Mouse (Mus musculus): ENCODE measurements around the gene Casp7. TPM values are rescaled to one million over a fixed set of nuclear protein-coding genes. Genes with fewer than 3 reads are reported as not detected.

Gene Casp7
- total RNA-seq, 2 experiments from 2014 or later: 2.3 to 2.6 TPM

GRCm38 (mm10) chr19:56368912-56369311 lies 28.0 kb upstream of the Casp7 start:
- TF ChIP-seq CTCF (conservative IDR thresholded peaks at IDR 0.05): no peak
- H3K27ac ChIP-seq: no peak overlapping the region
- DNase-seq (ENCODE audit: low spot score in 2 of 2): no peak

DNA sequence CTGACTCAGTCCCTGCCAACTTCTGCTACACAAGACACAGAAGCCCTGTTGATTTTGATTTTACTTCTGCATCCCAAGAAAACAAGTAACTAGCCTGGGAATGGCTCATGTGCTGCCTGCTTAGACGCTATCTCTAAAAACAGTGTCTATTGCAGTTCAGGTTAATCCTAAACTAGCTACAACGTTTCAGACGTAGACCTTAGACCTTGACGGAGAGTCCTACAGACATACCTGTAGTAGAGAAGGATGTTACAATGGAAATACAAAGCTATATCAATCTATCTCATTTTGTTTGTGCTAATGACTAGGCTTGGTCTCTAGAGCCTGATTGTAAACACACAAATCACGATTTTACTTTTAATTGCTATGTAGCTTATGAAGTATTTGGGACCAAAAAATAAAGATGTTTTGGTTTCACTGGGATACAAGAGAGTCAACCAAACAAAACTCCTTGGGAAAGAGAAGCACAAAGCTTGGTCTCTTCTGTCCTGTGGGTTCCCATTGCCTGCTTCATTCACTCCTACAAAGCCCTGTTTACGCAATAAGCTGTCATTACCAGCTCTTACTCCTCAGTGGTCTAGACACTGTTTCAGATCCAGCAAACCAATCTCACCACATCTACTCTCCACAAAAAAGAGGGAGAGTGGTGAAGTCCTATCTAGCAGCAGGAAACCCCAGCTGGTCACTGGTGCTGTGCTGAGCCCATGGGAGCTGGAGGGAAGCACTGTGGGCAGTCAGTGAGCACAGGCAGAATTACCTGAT lies 26.4 kb upstream of the Casp7 start:
- H3K4me3 ChIP-seq: no peak overlapping the region
- H3K27ac ChIP-seq: no peak overlapping the region
- no peak for DNase-seq (ENCODE audit: low spot score in 2 of 2)
- no peak for TF ChIP-seq CTCF (conservative IDR thresholded peaks at IDR 0.05)

More at GRCm38 (mm10) chr19:56368912-56369311, 28.0 kb upstream of the Casp7 start:
- H3K4me3 ChIP-seq: no peak overlapping the region

- Histone ChIP-seq H3K4me3 (no peak overlapping the region), H3K27ac (no peak overlapping the region)
- no peak for TF ChIP-seq CTCF (conservative IDR thresholded peaks at IDR 0.05)
- no peak for DNase-seq (ENCODE audit: low spot score in 2 of 2)
These were observed 24.7 kb upstream of the Casp7 start for GRCm38 (mm10) chr19:56372226-56372625.

- TF ChIP-seq CTCF (conservative IDR thresholded peaks at IDR 0.05): no peak
- H3K4me3 ChIP-seq: no peak overlapping the region
- no peak for DNase-seq (ENCODE audit: low spot score in 2 of 2)
- H3K27ac ChIP-seq: no peak overlapping the region
These were observed 23.7 kb upstream of the Casp7 start for GRCm38 (mm10) chr19:56373246-56373645.

DNA sequence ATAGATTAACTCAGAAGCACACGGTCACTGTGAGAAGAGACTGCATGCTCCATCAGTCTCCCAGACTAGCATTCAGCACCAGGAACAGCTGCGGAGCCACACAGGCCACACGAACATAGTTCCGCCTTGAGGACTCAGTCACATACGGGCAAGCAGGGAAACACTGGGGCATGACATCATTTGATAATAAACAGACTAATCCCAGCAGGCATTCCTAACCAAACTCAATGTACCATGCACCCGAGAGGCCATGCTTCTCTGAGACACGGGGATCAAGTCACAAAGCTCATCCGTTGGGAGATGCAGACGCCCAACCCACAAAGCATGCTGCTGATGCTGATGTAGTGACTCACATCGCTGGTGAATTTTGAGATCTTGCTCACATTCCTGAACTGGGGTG lies 22.9 kb upstream of the Casp7 start:
- no peak overlapping the region for H3K4me3 ChIP-seq
- no peak for DNase-seq (ENCODE audit: low spot score in 2 of 2)
- no peak overlapping the region for H3K27ac ChIP-seq
- TF ChIP-seq CTCF (conservative IDR thresholded peaks at IDR 0.05): no peak

DNA sequence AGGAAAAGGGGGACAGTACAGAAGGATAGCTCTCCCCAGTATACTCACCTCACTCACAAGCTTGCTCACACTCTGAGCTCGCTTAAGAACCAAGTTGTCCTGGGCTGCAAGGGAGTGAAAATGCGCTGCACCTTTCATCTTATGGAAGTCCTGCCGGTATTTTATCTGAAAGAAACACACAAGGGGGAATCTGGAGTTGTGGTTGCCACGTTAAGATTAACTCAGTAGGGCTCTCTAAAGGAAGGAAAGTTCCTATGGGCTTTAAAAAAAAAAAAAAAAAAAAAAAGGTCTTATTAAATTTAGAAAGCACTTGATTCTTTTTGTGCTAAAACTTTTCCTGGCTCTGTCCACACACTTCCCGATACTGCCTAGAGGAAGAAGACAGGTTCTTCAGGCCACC lies 18.9 kb upstream of the Casp7 start:
- no peak overlapping the region for H3K4me3 ChIP-seq
- TF ChIP-seq CTCF (conservative IDR thresholded peaks at IDR 0.05): no peak
- no peak overlapping the region for H3K27ac ChIP-seq
- no peak for DNase-seq (ENCODE audit: low spot score in 2 of 2)

DNA sequence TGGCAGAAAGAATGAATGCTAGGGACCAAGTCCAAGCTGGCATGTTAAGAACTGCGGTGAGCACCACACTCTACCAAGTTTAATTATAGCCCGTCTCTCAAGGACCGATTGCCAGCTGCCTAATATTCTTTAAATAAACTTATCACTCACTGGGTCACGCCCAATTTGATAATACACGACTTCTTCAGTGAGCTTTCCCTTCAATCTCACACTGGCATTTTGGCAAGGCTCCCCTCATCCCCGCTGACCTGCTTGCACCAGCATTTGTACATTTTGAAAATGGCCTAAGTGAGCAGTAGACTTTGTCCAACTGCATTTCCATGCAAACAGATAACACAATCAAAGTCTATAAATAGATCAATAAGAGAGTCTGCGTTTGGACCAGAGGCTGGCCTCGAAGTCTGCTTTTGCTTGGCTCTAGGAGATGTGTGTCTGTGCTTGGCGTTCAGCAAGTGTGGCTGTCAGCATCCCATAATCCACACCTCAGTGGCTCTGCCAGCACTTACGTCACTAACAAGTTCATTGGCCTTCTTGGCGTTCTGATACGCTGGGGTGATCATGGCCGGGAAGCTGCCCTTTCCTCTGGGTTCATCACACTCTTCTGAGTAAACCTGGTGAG lies 18.3 kb upstream of the Casp7 start:
- H3K27ac ChIP-seq: no peak overlapping the region
- no peak overlapping the region for H3K4me3 ChIP-seq
- no peak for DNase-seq (ENCODE audit: low spot score in 2 of 2)
- TF ChIP-seq CTCF (conservative IDR thresholded peaks at IDR 0.05): no peak

GRCm38 (mm10) chr19:56380341-56380740 lies 16.6 kb upstream of the Casp7 start:
- no peak overlapping the region for H3K4me3 ChIP-seq
- TF ChIP-seq CTCF (conservative IDR thresholded peaks at IDR 0.05): no peak
- DNase-seq (ENCODE audit: low spot score in 2 of 2): no peak
- H3K27ac ChIP-seq: no peak overlapping the region

- no peak overlapping the region for H3K27ac ChIP-seq
- H3K4me3 ChIP-seq: no peak overlapping the region
- DNase-seq (ENCODE audit: low spot score in 2 of 2): no peak
- no peak for TF ChIP-seq CTCF (conservative IDR thresholded peaks at IDR 0.05)
These were observed 15.5 kb upstream of the Casp7 start for GRCm38 (mm10) chr19:56381407-56381806.

- H3K27ac ChIP-seq: no peak overlapping the region
- H3K4me3 ChIP-seq: no peak overlapping the region
- no peak for TF ChIP-seq CTCF (conservative IDR thresholded peaks at IDR 0.05)
- no peak for DNase-seq (ENCODE audit: low spot score in 2 of 2)
These were observed 11.4 kb upstream of the Casp7 start for GRCm38 (mm10) chr19:56385546-56385945.

DNA sequence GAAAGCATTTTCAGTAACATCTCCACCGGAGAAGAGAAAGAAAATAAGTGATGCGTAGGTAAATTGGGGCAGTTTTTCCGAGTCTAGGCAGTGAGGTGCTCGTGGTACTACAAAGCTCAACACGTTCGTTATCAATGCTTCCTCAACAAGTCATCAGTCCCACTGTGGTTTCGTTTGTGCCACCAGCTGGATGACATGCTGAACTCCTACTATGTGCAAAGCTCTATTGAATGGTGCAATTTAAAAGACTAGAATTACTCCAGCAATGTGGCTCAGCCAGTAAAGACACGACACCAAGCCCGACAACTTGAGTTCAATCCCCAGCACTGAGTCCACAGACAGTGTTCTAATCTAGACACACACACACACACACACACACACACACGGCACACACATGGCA lies 10.8 kb upstream of the Casp7 start:
- no peak for DNase-seq (ENCODE audit: low spot score in 2 of 2)

DNA sequence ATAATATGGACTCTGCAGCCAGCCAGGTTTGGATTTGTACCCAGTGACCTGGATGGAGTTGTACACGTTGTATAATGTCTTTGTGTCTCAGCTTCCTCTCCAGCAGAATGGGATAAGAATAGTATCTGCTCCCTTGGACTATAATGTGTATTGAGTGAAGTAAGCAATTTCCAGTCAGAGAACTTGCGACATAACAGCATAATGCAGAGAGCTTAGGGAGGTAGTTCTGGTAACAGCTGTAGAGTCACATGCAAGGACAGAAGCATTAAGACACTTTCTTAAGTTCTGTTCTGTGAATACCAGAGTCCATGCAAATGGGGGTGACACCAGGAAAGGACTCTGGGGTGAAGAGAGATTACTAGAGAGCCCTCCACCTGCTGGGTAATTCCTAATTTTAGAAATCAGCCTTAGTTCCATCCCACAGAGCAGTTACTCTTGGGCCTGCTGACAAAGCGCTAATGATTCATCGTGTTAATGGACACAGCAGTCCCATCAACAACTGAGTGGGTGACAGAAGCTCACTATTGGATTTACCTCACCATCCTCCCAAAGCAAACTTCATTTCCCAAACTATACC lies 9.1 kb upstream of the Casp7 start:
- H3K4me3 ChIP-seq: no peak overlapping the region
- H3K27ac ChIP-seq: no peak overlapping the region
- no peak for TF ChIP-seq CTCF (conservative IDR thresholded peaks at IDR 0.05)
- DNase-seq (ENCODE audit: low spot score in 2 of 2): no peak

More for the DNA sequence above, 10.8 kb upstream of the Casp7 start:
- Histone ChIP-seq H3K27ac (no peak overlapping the region), H3K4me3 (no peak overlapping the region)
- TF ChIP-seq CTCF (conservative IDR thresholded peaks at IDR 0.05): no peak

DNA sequence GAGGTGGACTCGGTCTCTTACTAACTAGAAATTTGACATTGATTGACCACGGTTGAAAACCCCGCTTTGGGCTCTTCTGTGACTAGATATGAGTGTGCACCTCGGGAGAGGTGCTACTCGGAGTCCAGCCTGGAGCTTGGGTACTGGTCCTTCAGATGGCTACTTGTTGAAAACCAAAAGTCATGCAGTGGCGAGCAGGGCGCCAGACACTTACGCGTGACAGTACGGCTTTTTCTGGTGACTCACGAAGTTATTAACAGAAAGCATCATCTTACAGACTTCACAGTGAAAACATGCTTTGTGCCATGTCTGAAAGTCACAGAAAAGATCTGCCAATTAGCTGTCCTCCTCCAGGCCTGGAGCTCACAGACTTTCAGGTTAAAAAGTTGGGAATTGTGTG lies 7.8 kb upstream of the Casp7 start:
- no peak for DNase-seq (ENCODE audit: low spot score in 2 of 2)
- Histone ChIP-seq H3K27ac (no peak overlapping the region), H3K4me3 (no peak overlapping the region)
- TF ChIP-seq CTCF (conservative IDR thresholded peaks at IDR 0.05): no peak

- H3K4me3 ChIP-seq: no peak within 1 kb of the TSS
- H3K27ac ChIP-seq: no peak within 1 kb of the TSS
- no peak for TF ChIP-seq CTCF (conservative IDR thresholded peaks at IDR 0.05)
- no peak for DNase-seq (ENCODE audit: low spot score in 2 of 2)
These were observed 7.0 kb upstream of the Casp7 start, which contains the start of gene Nrap for GRCm38 (mm10) chr19:56389879-56390278. Gene Nrap, minus strand, starts transcription at chr19:56390037.

All from layer of hippocampus, adult 2 months (tissue).